ENCODE assay signal across 24 mouse cellular contexts in the genomic region with DNA sequence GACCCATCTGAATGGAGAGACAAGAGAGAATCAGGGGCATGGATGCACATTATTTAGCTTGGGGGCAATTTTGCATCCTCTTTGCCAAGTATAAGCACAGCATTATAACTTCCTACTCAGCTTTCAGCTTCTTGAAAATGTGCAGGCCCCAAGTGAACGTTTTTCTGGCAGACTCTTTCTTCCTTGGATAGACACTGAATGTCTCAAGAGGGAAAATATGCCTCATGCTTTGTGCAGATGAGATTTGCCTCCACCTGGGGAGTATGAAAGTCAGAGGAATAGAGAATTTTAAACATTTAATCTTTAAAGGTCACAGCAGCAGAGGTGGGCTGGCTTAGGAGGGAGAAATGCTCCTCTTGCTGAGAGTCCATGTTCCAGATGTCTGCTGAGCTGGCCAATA. TPM values are rescaled to one million over a fixed set of nuclear protein-coding genes. Genes with fewer than 3 reads are reported as not detected.
DNase-seq lines count a peak whose midpoint lies in the region; ATAC-seq and TF ChIP-seq lines count a peak whose summit lies in the region.
"Had no signal": no experiment of that assay in that cellular context is flagged by ENCODE, and none has a peak within 500 bp of the region (broad histone marks: within the 10 kb centered on the region; RNA-seq: fewer than 3 reads in every experiment).

No protein-coding gene starts in this region.

- peak overlapping the region; percentile 66 for H3K27ac ChIP-seq in embryonic facial prominence, embryonic 13.5 days
- no peak overlapping the region for H3K27ac ChIP-seq in embryonic facial prominence, embryonic 10.5 days (replicated peaks)
- peak overlapping the region; percentile 64; the same call in 1 of the 2 replicates for H3K27ac ChIP-seq in left cerebral cortex, adult 2 months
- no peak overlapping the region for H3K27ac ChIP-seq in intestine, embryonic 15.5 days
- H3K27ac ChIP-seq: forebrain, embryonic 12.5 days; gastrocnemius, adult 2 months; heart, embryonic 10.5 days; hindbrain, embryonic 13.5 days; hindbrain, postnatal 0 days had no signal

- H3K4me3 ChIP-seq in embryonic facial prominence, embryonic 13.5 days = no peak overlapping the region
- H3K4me3 ChIP-seq in embryonic facial prominence, embryonic 10.5 days = no peak overlapping the region
- H3K4me3 ChIP-seq in left cerebral cortex, adult 2 months = no peak overlapping the region
- H3K4me3 ChIP-seq in intestine, embryonic 15.5 days (replicated peaks) = no peak overlapping the region
- H3K4me3 ChIP-seq: forebrain, embryonic 12.5 days; gastrocnemius, adult 2 months; heart, embryonic 10.5 days; hindbrain, embryonic 13.5 days had no signal

- H3K9ac ChIP-seq in embryonic facial prominence, embryonic 13.5 days = no peak overlapping the region
- H3K9ac ChIP-seq in intestine, embryonic 15.5 days = no peak overlapping the region
- H3K9ac ChIP-seq: forebrain, embryonic 12.5 days; hindbrain, embryonic 13.5 days had no signal

- 38% methylated on average over 1 of the region's 1 CpGs for WGBS in embryonic facial prominence, embryonic 13.5 days
- 44% methylated on average over 1 of the region's 1 CpGs for WGBS in embryonic facial prominence, embryonic 10.5 days
- WGBS in intestine, embryonic 15.5 days = 34% methylated on average over 1 of the region's 1 CpGs

- H3K36me3 ChIP-seq in embryonic facial prominence, embryonic 13.5 days = no peaks in the 10 kb centered on the region
- no peaks in the 10 kb centered on the region for H3K36me3 ChIP-seq in embryonic facial prominence, embryonic 10.5 days (replicated peaks)
- H3K36me3 ChIP-seq in intestine, embryonic 15.5 days = no peaks in the 10 kb centered on the region
- H3K36me3 ChIP-seq: forebrain, embryonic 12.5 days; G1E; heart, embryonic 10.5 days; hindbrain, embryonic 13.5 days had no signal

- intact Hi-C loops in left cerebral cortex, adult 2 months (cut with DNase I) = no loop called here
- intact Hi-C loops in heart, postnatal 36 days (cut with DNase I) = no loop called here

- no peaks in the 10 kb centered on the region for H3K27me3 ChIP-seq in embryonic facial prominence, embryonic 13.5 days
- H3K27me3 ChIP-seq in embryonic facial prominence, embryonic 10.5 days (replicated peaks; ENCODE audit: low read depth, poor library complexity, severe bottlenecking) = no peaks in the 10 kb centered on the region
- no peaks in the 10 kb centered on the region for H3K27me3 ChIP-seq in intestine, embryonic 15.5 days (replicated peaks)
- H3K27me3 ChIP-seq: forebrain, embryonic 12.5 days; hindbrain, embryonic 13.5 days had no signal

- no peaks in the 10 kb centered on the region for H3K9me3 ChIP-seq in embryonic facial prominence, embryonic 13.5 days
- no peaks in the 10 kb centered on the region for H3K9me3 ChIP-seq in embryonic facial prominence, embryonic 10.5 days
- no peaks in the 10 kb centered on the region for H3K9me3 ChIP-seq in intestine, embryonic 15.5 days
- H3K9me3 ChIP-seq: forebrain, embryonic 12.5 days; G1E; heart, embryonic 10.5 days; hindbrain, embryonic 13.5 days had no signal

- no peak for TF ChIP-seq CTCF in left cerebral cortex, adult 2 months (IDR thresholded peaks at IDR 0.05)

- DNase-seq in embryonic facial prominence, embryonic 10.5 days (ENCODE audit: low spot score) = no peak
- DNase-seq in left cerebral cortex, adult 2 months (ENCODE audit: extremely low spot score in 1 of 2, low spot score in 2 of 2) = no peak
- no peak for DNase-seq in left cerebral cortex, adult 18-20 months (ENCODE audit: low spot score in 2 of 2)
- peak; percentile 58 for DNase-seq in brain, adult 2 months (ENCODE audit: low read depth, low spot score)
- no peak for DNase-seq in heart, postnatal 36 days
- no peak for DNase-seq in ovary, postnatal 10 days (ENCODE audit: low spot score)
- DNase-seq: adrenal gland, adult 8-10 months; adrenal gland, postnatal 36 days; B cell, adult 2 months; cerebellum, adult 11 months; cerebellum, adult 9-10 months; cerebellum, postnatal 25 days; gastrocnemius, adult 2 months; gastrocnemius, postnatal 25 days; heart, postnatal 10 days had no signal

- ATAC-seq in embryonic facial prominence, embryonic 13.5 days (ENCODE audit: insufficient number of reproducible peaks, insufficient read depth, low FRiP score, low TSS enrichment, low read depth) = no peak
- ATAC-seq in intestine, embryonic 15.5 days = peak; percentile 45; the same call in 1 of the 2 replicates
- ATAC-seq: CD4-positive, CD25-positive, alpha-beta regulatory T cell, adult 4 months; forebrain, embryonic 16.5 days; hindbrain, postnatal 0 days had no signal

- no peak overlapping the region for H3K4me2 ChIP-seq in embryonic facial prominence, embryonic 13.5 days
- no peak overlapping the region for H3K4me2 ChIP-seq in intestine, embryonic 15.5 days (replicated peaks)
- H3K4me2 ChIP-seq: forebrain, embryonic 12.5 days; hindbrain, embryonic 13.5 days had no signal

- peaks cover 6% of the 10 kb centered on the region; the same call in 1 of the 2 replicates for H3K4me1 ChIP-seq in embryonic facial prominence, embryonic 13.5 days
- no peaks in the 10 kb centered on the region for H3K4me1 ChIP-seq in embryonic facial prominence, embryonic 10.5 days
- H3K4me1 ChIP-seq in intestine, embryonic 15.5 days (replicated peaks) = no peaks in the 10 kb centered on the region
- H3K4me1 ChIP-seq: forebrain, embryonic 12.5 days; heart, embryonic 10.5 days had no signal

RNA-seq across cellular contexts. Expression of a gene that starts 11.6 kb away (rescaled TPM):
- 143 and 145 TPM in 2 replicates for polyA plus RNA-seq in embryonic facial prominence, embryonic 13.5 days (2015; fragmentation: Nextera tagmentation; extraction: Ambion mirVana)
- polyA plus RNA-seq in embryonic facial prominence, embryonic 10.5 days (2016; fragmentation: Nextera tagmentation; extraction: Ambion mirVana) = 31.0 and 35.8 TPM in 2 replicates
- 10 to 100 TPM; 17.3 to 18.7 TPM for total RNA-seq in left cerebral cortex, adult 2 months (2021)
- total RNA-seq in left cerebral cortex, adult 18-20 months (2021) = 10 to 100 TPM; 15.5 to 17.9 TPM
- 33.9 and 36.6 TPM in 2 replicates for polyA plus RNA-seq in intestine, embryonic 15.5 days (2015; fragmentation: Nextera tagmentation; extraction: Ambion mirVana)
- 1 to 10 TPM; 8.0 to 8.2 TPM for total RNA-seq in heart, postnatal 36 days (2021)
- total RNA-seq: G1E had no signal
- polyA plus RNA-seq: G1E had no signal

Comparison
In these comparisons a context has a peak if more than half of its experiments do, and no peak if none do; other contexts are left out.
1. H3K27ac ChIP-seq: peak in embryonic facial prominence, embryonic 13.5 days (single experiment) and left cerebral cortex, adult 2 months (single experiment); none in embryonic facial prominence, embryonic 10.5 days (single experiment) and intestine, embryonic 15.5 days (single experiment).